In genomic region chr11:83418566-83418965, GRCm38 (mm10) we compare ENCODE assay signal across 7 mouse cellular contexts. TPM values are rescaled to one million over a fixed set of nuclear protein-coding genes. Genes with fewer than 3 reads are reported as not detected.
DNase-seq lines count a peak whose midpoint lies in the region; ATAC-seq lines count a peak whose summit lies in the region.

No protein-coding gene starts in this region.

- H3K4me1 ChIP-seq in neural tube, embryonic 11.5 days (ENCODE audit: control insufficient read depth, insufficient read depth, low read length) = peaks cover 4% of the 10 kb centered on the region; the same call in 1 of the 2 replicates
- H3K4me1 ChIP-seq in forebrain, embryonic 11.5 days (replicated peaks; ENCODE audit: control insufficient read depth, insufficient read depth, low read length) = peaks cover 8% of the 10 kb centered on the region
- peaks cover 8% of the 10 kb centered on the region for H3K4me1 ChIP-seq in midbrain, embryonic 13.5 days (replicated peaks)

- H3K27me3 ChIP-seq in neural tube, embryonic 11.5 days (ENCODE audit: control insufficient read depth, insufficient read depth, low read length) = peaks cover 32% of the 10 kb centered on the region
- H3K27me3 ChIP-seq in forebrain, embryonic 11.5 days (ENCODE audit: control insufficient read depth, insufficient read depth, low read length) = peaks cover 19% of the 10 kb centered on the region
- H3K27me3 ChIP-seq in midbrain, embryonic 13.5 days = peaks cover 54% of the 10 kb centered on the region

- no peak overlapping the region for H3K27ac ChIP-seq in neural tube, embryonic 11.5 days (ENCODE audit: low read depth, low read length)
- no peak overlapping the region for H3K27ac ChIP-seq in forebrain, embryonic 11.5 days (ENCODE audit: low read depth, low read length)
- H3K27ac ChIP-seq in midbrain, embryonic 13.5 days = no peak overlapping the region

- no peaks in the 10 kb centered on the region for H3K9me3 ChIP-seq in neural tube, embryonic 11.5 days (ENCODE audit: control insufficient read depth, low read length)
- H3K9me3 ChIP-seq in forebrain, embryonic 11.5 days (ENCODE audit: control insufficient read depth, low read length) = no peaks in the 10 kb centered on the region
- H3K9me3 ChIP-seq in midbrain, embryonic 13.5 days = no peaks in the 10 kb centered on the region

- H3K36me3 ChIP-seq in neural tube, embryonic 11.5 days (ENCODE audit: control insufficient read depth, insufficient read depth, low read length) = no peaks in the 10 kb centered on the region
- no peaks in the 10 kb centered on the region for H3K36me3 ChIP-seq in forebrain, embryonic 11.5 days (ENCODE audit: control insufficient read depth, insufficient read depth, low read length)
- no peaks in the 10 kb centered on the region for H3K36me3 ChIP-seq in midbrain, embryonic 13.5 days

- 8% methylated on average over 38 of the region's 38 CpGs for WGBS in neural tube, embryonic 11.5 days
- 6% methylated on average over 38 of the region's 38 CpGs for WGBS in forebrain, embryonic 11.5 days
- 5% methylated on average over 38 of the region's 38 CpGs for WGBS in midbrain, embryonic 13.5 days

- peak; percentile 70 for DNase-seq in neural tube, embryonic 11.5 days (ENCODE audit: low spot score)
- no peak for DNase-seq in neural tube, embryonic 10.5 days (ENCODE audit: extremely low spot score, low spot score)
- DNase-seq in forebrain, embryonic 11.5 days (ENCODE audit: low spot score) = peak; percentile 73
- peak; percentile 75 for DNase-seq in layer of hippocampus, adult 9-11 months
- no peak for DNase-seq in adipocyte (ENCODE audit: low spot score)
- DNase-seq in yolk sac, embryonic 10.5 days (ENCODE audit: low spot score) = no peak

- no peak overlapping the region for H3K9ac ChIP-seq in neural tube, embryonic 11.5 days (ENCODE audit: low read length)
- no peak overlapping the region for H3K9ac ChIP-seq in forebrain, embryonic 11.5 days (ENCODE audit: low read length)
- peak overlapping the region; percentile 40; the same call in 1 of the 2 replicates for H3K9ac ChIP-seq in midbrain, embryonic 13.5 days (replicated peaks)

- H3K4me2 ChIP-seq in neural tube, embryonic 11.5 days (ENCODE audit: low read depth) = no peak overlapping the region; the same call in 1 of the 2 replicates
- H3K4me2 ChIP-seq in forebrain, embryonic 11.5 days (ENCODE audit: low read depth, low read length, severe bottlenecking) = peak overlapping the region; percentile 31; the same call in 1 of the 2 replicates
- peak overlapping the region; percentile 46 for H3K4me2 ChIP-seq in midbrain, embryonic 13.5 days (replicated peaks)

- H3K4me3 ChIP-seq in neural tube, embryonic 11.5 days (ENCODE audit: low read depth, low read length) = no peak overlapping the region
- H3K4me3 ChIP-seq in forebrain, embryonic 11.5 days (ENCODE audit: low read depth, low read length) = no peak overlapping the region
- H3K4me3 ChIP-seq in midbrain, embryonic 13.5 days (replicated peaks) = peak overlapping the region; percentile 26

- peak; percentile 58; the same call in 1 of the 2 replicates for ATAC-seq in neural tube, embryonic 11.5 days (ENCODE audit: insufficient read depth, low FRiP score, low TSS enrichment)
- no peak for ATAC-seq in forebrain, embryonic 11.5 days (replicated peaks; ENCODE audit: low FRiP score)
- peak; percentile 71 for ATAC-seq in midbrain, embryonic 13.5 days

RNA-seq across cellular contexts. Expression of gene Rasl10b, which starts 9.6 kb away (rescaled TPM):
- 7.0 and 7.2 TPM in 2 replicates for polyA plus RNA-seq in neural tube, embryonic 11.5 days (2014; fragmentation: Nextera tagmentation; extraction: Ambion mirVana)
- 4.1 and 4.6 TPM in 2 replicates for polyA plus RNA-seq in forebrain, embryonic 11.5 days (2014; fragmentation: Nextera tagmentation; extraction: Ambion mirVana)
- polyA plus RNA-seq in midbrain, embryonic 13.5 days (2015; fragmentation: Nextera tagmentation; extraction: Ambion mirVana) = 12.0 and 21.1 TPM in 2 replicates

RNA-seq across cellular contexts. Expression of gene Gas2l2, which starts 10.7 kb away (rescaled TPM):
- 0.08 TPM in 1 of 2 replicates, not detected in the other for polyA plus RNA-seq in neural tube, embryonic 11.5 days (2014; fragmentation: Nextera tagmentation; extraction: Ambion mirVana)
- not detected in 2 replicates for polyA plus RNA-seq in forebrain, embryonic 11.5 days (2014; fragmentation: Nextera tagmentation; extraction: Ambion mirVana)
- 0.17 and 0.23 TPM in 2 replicates for polyA plus RNA-seq in midbrain, embryonic 13.5 days (2015; fragmentation: Nextera tagmentation; extraction: Ambion mirVana)

RNA-seq across cellular contexts. Expression of gene 1700020L24Rik, which starts 18.9 kb away (rescaled TPM):
- polyA plus RNA-seq in neural tube, embryonic 11.5 days (2014; fragmentation: Nextera tagmentation; extraction: Ambion mirVana) = 0.31 and 0.92 TPM in 2 replicates
- polyA plus RNA-seq in forebrain, embryonic 11.5 days (2014; fragmentation: Nextera tagmentation; extraction: Ambion mirVana) = 0.29 and 0.68 TPM in 2 replicates
- not detected in 2 replicates for polyA plus RNA-seq in midbrain, embryonic 13.5 days (2015; fragmentation: Nextera tagmentation; extraction: Ambion mirVana)

RNA-seq across cellular contexts. Expression of gene Mmp28, which starts 44.3 kb away (rescaled TPM):
- polyA plus RNA-seq in neural tube, embryonic 11.5 days (2014; fragmentation: Nextera tagmentation; extraction: Ambion mirVana) = 3.1 and 3.2 TPM in 2 replicates
- polyA plus RNA-seq in forebrain, embryonic 11.5 days (2014; fragmentation: Nextera tagmentation; extraction: Ambion mirVana) = 1.9 and 2.1 TPM in 2 replicates
- 2.5 and 3.6 TPM in 2 replicates for polyA plus RNA-seq in midbrain, embryonic 13.5 days (2015; fragmentation: Nextera tagmentation; extraction: Ambion mirVana)

RNA-seq across cellular contexts. Expression of gene Taf15, which starts 54.3 kb away (rescaled TPM):
- 9.1 TPM in 2 replicates for polyA plus RNA-seq in neural tube, embryonic 11.5 days (2014; fragmentation: Nextera tagmentation; extraction: Ambion mirVana)
- polyA plus RNA-seq in forebrain, embryonic 11.5 days (2014; fragmentation: Nextera tagmentation; extraction: Ambion mirVana) = 13.8 and 14.9 TPM in 2 replicates
- 17.6 and 19.9 TPM in 2 replicates for polyA plus RNA-seq in midbrain, embryonic 13.5 days (2015; fragmentation: Nextera tagmentation; extraction: Ambion mirVana)

Comparison
In these comparisons a context has a peak if more than half of its experiments do, and no peak if none do; other contexts are left out.
1. DNase-seq: peak in neural tube, embryonic 11.5 days (single experiment), forebrain, embryonic 11.5 days (single experiment) and layer of hippocampus, adult 9-11 months (single experiment); none in neural tube, embryonic 10.5 days (single experiment), adipocyte (single experiment) and yolk sac, embryonic 10.5 days (single experiment).